Mouse (Mus musculus) forebrain, embryonic 15.5 days (tissue): ENCODE measurements at regions not wholly inside any gene's neighbourhood (a gene's known extent, or its start where the extent isn't known, plus 50 kb on each side); places are given as distances from the start of the nearest gene placed in this dataset.

ENCODE experiments used
- ATAC-seq: fragments of 200-750 bp; cut with Nextera tagmentation; replicated peaks from 2 replicates; pipeline ENCODE4 v1.8.0; 2017; ENCODE audit warnings: mild to moderate bottlenecking, moderate TSS enrichment, moderate library complexity
- H3K27ac ChIP-seq: fragments of 300-500 bp; sonication (generic); replicated peaks from 2 replicates; pipeline ENCODE4 v1.5.1; 2015; ENCODE audit warnings: mild to moderate bottlenecking, inconsistent platforms
- H3K27me3 ChIP-seq: fragments of 300-500 bp; sonication (generic); 2 replicates; pipeline ENCODE4 v1.6.1; 2015; ENCODE audit warnings: inconsistent platforms
- H3K36me3 ChIP-seq: fragments of 300-500 bp; sonication (generic); 2 replicates; pipeline ENCODE4 v1.6.1; 2015; ENCODE audit warnings: mild to moderate bottlenecking, inconsistent platforms
- H3K4me1 ChIP-seq: fragments of 300-500 bp; sonication (generic); 2 replicates; pipeline ENCODE4 v1.6.1; 2015; ENCODE audit warnings: inconsistent platforms
- H3K4me2 ChIP-seq: fragments of 300-500 bp; sonication (generic); replicated peaks from 2 replicates; pipeline ENCODE4 v1.6.1; 2015; ENCODE audit warnings: mild to moderate bottlenecking, inconsistent platforms
- H3K4me3 ChIP-seq: fragments of 300-500 bp; sonication (generic); 2 replicates; pipeline ENCODE4 v1.5.1; 2015; ENCODE audit warnings: mild to moderate bottlenecking, inconsistent platforms
- H3K9ac ChIP-seq: fragments of 300-500 bp; sonication (generic); replicated peaks from 2 replicates; pipeline ENCODE4 v1.6.1; 2015; ENCODE audit warnings: mild to moderate bottlenecking, inconsistent platforms
- H3K9me3 ChIP-seq: fragments of 300-500 bp; sonication (generic); 2 replicates; pipeline ENCODE4 v1.6.1; 2016; ENCODE audit warnings: inconsistent platforms
- WGBS: fragments of 180-500 bp; shearing (Covaris S2); methylation state at CpG from one replicate; pipeline ENCODE4 v1.1.7; 2015; ENCODE audit warnings: mixed read lengths; 5-methylcytosine and 5-hydroxymethylcytosine counted together

DNA sequence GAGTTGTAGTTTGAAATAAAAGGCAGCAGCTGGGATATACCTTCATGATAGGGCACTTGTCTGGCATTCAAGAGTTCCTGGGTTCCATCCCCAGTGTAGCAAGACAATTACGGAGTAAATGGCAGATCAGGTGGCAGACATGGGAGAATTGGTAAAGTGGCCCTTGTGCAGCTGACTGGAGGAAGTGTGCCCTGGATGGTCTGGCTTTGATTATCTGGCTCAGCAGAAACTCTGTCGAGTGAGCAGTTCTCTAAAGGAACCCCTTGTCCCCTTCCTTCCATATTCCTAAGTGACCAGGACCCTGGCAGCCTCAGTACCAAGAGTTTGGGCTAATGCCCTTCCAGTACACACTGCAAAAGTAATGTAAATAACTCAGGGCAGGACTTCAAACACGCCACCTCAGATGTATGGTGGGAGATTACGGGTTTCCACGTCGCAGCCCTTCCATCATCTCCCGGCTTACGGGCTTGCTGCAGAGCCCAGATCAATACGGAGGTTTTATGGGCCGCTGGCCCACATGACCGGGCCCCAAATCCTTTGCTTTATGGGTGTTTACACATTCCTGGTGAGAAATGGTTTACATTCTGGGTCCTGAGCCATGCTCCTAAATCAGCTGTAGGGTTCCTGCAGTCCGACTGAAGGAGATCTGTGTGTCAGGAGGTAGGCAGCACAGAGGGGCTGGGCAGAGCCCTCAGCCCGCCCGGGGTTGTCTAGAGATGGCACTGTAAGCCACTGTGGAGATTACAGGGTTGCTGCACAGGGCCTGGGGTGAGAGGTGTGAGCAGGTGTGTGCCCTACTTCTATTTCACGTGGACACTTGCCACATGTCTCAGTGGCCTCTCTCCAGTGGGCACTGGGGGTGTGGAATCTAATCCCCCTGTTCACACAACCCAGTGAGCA lies 50.4 kb upstream of the Hand1 start:
- H3K27ac ChIP-seq = no peak overlapping the region
- H3K9me3 ChIP-seq = no peaks in the 10 kb centered on the region
- H3K36me3 ChIP-seq = no peaks in the 10 kb centered on the region
- no peak overlapping the region for H3K4me2 ChIP-seq
- no peak overlapping the region for H3K4me3 ChIP-seq
- WGBS = 76% methylated on average over 15 of the region's 15 CpGs
- no peak overlapping the region for H3K9ac ChIP-seq
- H3K4me1 ChIP-seq = 0 out of 2 replicates have a peak, but pooled peaks cover 6% of the 10 kb centered on the region
- ATAC-seq = no peak
- no peaks in the 10 kb centered on the region for H3K27me3 ChIP-seq
